Mouse (Mus musculus): ENCODE results near the gene Pcbd2.

Pcbd2 gene

GRCm38 (mm10) chr13:55826008-55826671 is 99.0 kb downstream of the Pcbd2 start:
- DNase-seq (ENCODE audit: low spot score in 2 of 2) = no peak
